Comparison of ENCODE assay signal across 9 mouse cellular contexts in the genomic region with DNA sequence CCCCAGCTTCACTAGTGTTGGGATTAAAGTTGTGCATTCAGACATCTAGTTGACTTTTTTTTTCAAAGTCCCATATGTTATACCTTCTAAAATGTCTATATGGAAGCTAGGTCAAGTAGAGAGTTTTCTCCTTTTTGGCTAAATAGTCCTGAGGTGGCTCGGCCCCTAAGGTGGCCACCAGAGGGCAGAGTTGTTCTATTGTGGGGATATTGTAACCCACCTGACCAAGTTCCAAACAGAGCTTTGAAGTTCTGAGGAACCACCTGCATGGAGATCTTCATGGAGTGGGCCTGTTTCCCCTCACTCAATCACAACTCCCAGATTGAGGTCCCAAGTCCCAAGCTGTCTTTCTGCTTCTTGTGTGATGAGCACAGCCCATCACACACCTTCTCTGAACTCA. TPM values are rescaled to one million over a fixed set of nuclear protein-coding genes. Genes with fewer than 3 reads are reported as not detected.
DNase-seq lines count a peak whose midpoint lies in the region; ATAC-seq and TF ChIP-seq lines count a peak whose summit lies in the region.
"Had no signal": no experiment of that assay in that cellular context is flagged by ENCODE, and none has a peak within 500 bp of the region (broad histone marks: within the 10 kb centered on the region; RNA-seq: fewer than 3 reads in every experiment).

No protein-coding gene starts in this region.

- peak; percentile 60 for DNase-seq in liver
- DNase-seq in adrenal gland, adult 18-20 months (ENCODE audit: low spot score in 2 of 2), result peak; percentile 68 to 82
- peak; percentile 82 for DNase-seq in heart, postnatal 4 days
- peak; percentile 58 for DNase-seq in layer of hippocampus, adult 9-11 months
- peak; percentile 67 for DNase-seq in mesoderm, embryonic 11.5 days (ENCODE audit: low read depth, low spot score)
- DNase-seq in thymus, adult 18-20 months, result peak; percentile 16 to 17

- no peaks in the 10 kb centered on the region for H3K4me1 ChIP-seq in liver, embryonic 12.5 days
- no peaks in the 10 kb centered on the region for H3K4me1 ChIP-seq in cortical plate, adult 2 months (ENCODE audit: control insufficient read depth, insufficient read depth, low read length)

- H3K9me3 ChIP-seq in liver, embryonic 12.5 days (replicated peaks), result no peaks in the 10 kb centered on the region
- H3K9me3 ChIP-seq: neural tube, embryonic 13.5 days had no signal

- no peak overlapping the region for H3K9ac ChIP-seq in liver, embryonic 12.5 days
- H3K9ac ChIP-seq: neural tube, embryonic 13.5 days had no signal

- no peak for ATAC-seq in liver, embryonic 12.5 days

- H3K27me3 ChIP-seq in liver, embryonic 12.5 days (replicated peaks), result no peaks in the 10 kb centered on the region
- H3K27me3 ChIP-seq: neural tube, embryonic 13.5 days had no signal

- H3K4me3 ChIP-seq in liver, embryonic 12.5 days, result no peak overlapping the region
- no peak overlapping the region for H3K4me3 ChIP-seq in cortical plate, adult 2 months (ENCODE audit: insufficient read depth, low read length)
- H3K4me3 ChIP-seq: neural tube, embryonic 13.5 days had no signal

- WGBS in liver, embryonic 12.5 days (ENCODE audit: insufficient replicate concordance), result 5% methylated on average over 1 of the region's 1 CpGs

- peak; percentile 72 for TF ChIP-seq CTCF in cortical plate, adult 2 months (IDR thresholded peaks at IDR 0.05; ENCODE audit: extremely low read depth, insufficient read depth, low read length)

- no peak for TF ChIP-seq POLR2A in cortical plate, adult 2 months (IDR thresholded peaks at IDR 0.05; ENCODE audit: extremely low read depth, insufficient read depth, low read length)

- no peak overlapping the region for H3K27ac ChIP-seq in liver, embryonic 12.5 days
- H3K27ac ChIP-seq in cortical plate, adult 2 months (ENCODE audit: insufficient read depth, low read length), result no peak overlapping the region
- H3K27ac ChIP-seq: neural tube, embryonic 13.5 days had no signal

- H3K36me3 ChIP-seq in liver, embryonic 12.5 days, result no peaks in the 10 kb centered on the region
- H3K36me3 ChIP-seq: neural tube, embryonic 13.5 days had no signal

- H3K4me2 ChIP-seq in liver, embryonic 12.5 days, result no peak overlapping the region
- H3K4me2 ChIP-seq: neural tube, embryonic 13.5 days had no signal

RNA-seq across cellular contexts. Expression of a gene that starts 28.6 kb away (rescaled TPM):
- 0.87 and 0.90 TPM in 2 replicates for polyA plus RNA-seq in liver, embryonic 12.5 days (2016; fragmentation: Nextera tagmentation; extraction: Ambion mirVana)
- under 1 TPM; 0.58 to 0.70 TPM for total RNA-seq in adrenal gland, adult 18-20 months (2021)
- 4.2 and 4.5 TPM in 2 replicates for polyA plus RNA-seq in cortical plate, adult 2 months (2012; rRNA removed)
- total RNA-seq in heart, postnatal 4 days (2021), result under 1 TPM in 1 of 2 experiments, not detected in 1; 0.29 TPM

Comparison
In these comparisons a context has a peak if more than half of its experiments do, and no peak if none do; other contexts are left out.
1. DNase-seq: peak in every context shown above with its lines; median percentile 82 in heart, postnatal 4 days; 75 in adrenal gland, adult 18-20 months; 67 in mesoderm, embryonic 11.5 days; 60 in liver; 58 in layer of hippocampus, adult 9-11 months; 16 in thymus, adult 18-20 months.